Mouse (Mus musculus) thymus, adult 2 months (tissue): ENCODE measurements around the gene Nupl2. TPM values are rescaled to one million over a fixed set of nuclear protein-coding genes. Genes with fewer than 3 reads are reported as not detected.
A peak's percentile ranks its signal among the peaks of the same experiment; 100 is the strongest.

ENCODE experiments used
- DNase-seq: peaks from one replicate; pipeline ENCODE4 v3.0.0; 2021
- H3K27ac ChIP-seq: fragments of 200-500 bp; 2 replicates; pipeline ENCODE4 v1.5.1; 2012; ENCODE audit warnings: low read length, control low read depth; ENCODE audit not compliant: control insufficient read depth, insufficient read depth
- H3K27me3 ChIP-seq: fragments of 200-500 bp; 2 replicates; pipeline ENCODE4 v1.6.1; 2012; ENCODE audit warnings: mild to moderate bottlenecking, low read length, moderate library complexity, mixed read lengths; ENCODE audit not compliant: control insufficient read depth, insufficient read depth
- H3K36me3 ChIP-seq: fragments of 200-500 bp; 2 replicates; pipeline ENCODE4 v1.6.1; 2012; ENCODE audit warnings: mild to moderate bottlenecking, low read length, moderate library complexity; ENCODE audit not compliant: control insufficient read depth, insufficient read depth
- H3K4me1 ChIP-seq: fragments of 200-500 bp; replicated peaks from 2 replicates; pipeline ENCODE4 v1.6.1; 2012; ENCODE audit warnings: low read length; ENCODE audit not compliant: control insufficient read depth, insufficient read depth
- H3K4me3 ChIP-seq: fragments of 200-500 bp; 2 replicates; pipeline ENCODE4 v1.5.1; 2012; ENCODE audit warnings: mild to moderate bottlenecking, low read length, control low read depth, moderate library complexity; ENCODE audit not compliant: control insufficient read depth, insufficient read depth
- CTCF ChIP-seq: fragments of 200-500 bp; IDR thresholded peaks from 2 replicates; pipeline ENCODE4 v1.5.1; 2012; ENCODE audit warnings: mild to moderate bottlenecking, control low read depth, low read length, moderate library complexity, borderline replicate concordance; ENCODE audit not compliant: control insufficient read depth, poor library complexity, insufficient read depth; ENCODE audit errors: extremely low read depth
- POLR2A ChIP-seq: fragments of 200-500 bp; IDR thresholded peaks from 2 replicates; pipeline ENCODE4 v1.6.1; 2012; ENCODE audit warnings: mild to moderate bottlenecking, low read length, control low read depth, moderate library complexity; ENCODE audit not compliant: control insufficient read depth, poor library complexity, insufficient read depth; ENCODE audit errors: extremely low read depth
- WGBS: fragments of 180-500 bp; shearing (Covaris S2); methylation state at CpG from one replicate; pipeline ENCODE4 v1.1.7; 2018; 5-methylcytosine and 5-hydroxymethylcytosine counted together
- polyA plus RNA-seq: library from polyadenylated mRNA; depleted of rRNA; stranded (reverse); fragments of >200 nt; gene quantifications from 2 replicates; pipeline ENCODE4 v1.2.3, GENCODE M21; 2012; rRNA removed

The Nupl2 gene
- 6.0 and 7.1 TPM in 2 replicates for polyA plus RNA-seq

- peak; percentile 90 for DNase-seq
- Histone ChIP-seq H3K27me3 (no peaks in the 10 kb centered on the region), H3K36me3 (no peaks in the 10 kb centered on the region), H3K27ac (no peak within 1 kb of the TSS), H3K4me3 (peak within 1 kb of the TSS; percentile 83), H3K4me1 (no peaks in the 10 kb centered on the region)
- TF ChIP-seq POLR2A (no peak), CTCF (no peak)
- under 1% methylated on average over 52 of the region's 52 CpGs for WGBS
Measured at GRCm38 (mm10) chr5:24164789-24165445, at the start of gene Nupl2. Gene Nupl2, plus strand, starts transcription at chr5:24164963.

GRCm38 (mm10) chr5:24122221-24122620, 42.5 kb upstream of the Nupl2 start:
- Histone ChIP-seq H3K27me3 (no peaks in the 10 kb centered on the region), H3K36me3 (no peaks in the 10 kb centered on the region), H3K4me3 (no peak overlapping the region), H3K4me1 (no peaks in the 10 kb centered on the region), H3K27ac (no peak overlapping the region)
- no peak for DNase-seq
- TF ChIP-seq CTCF = no peak
- TF ChIP-seq POLR2A = no peak
- 94% methylated on average over 2 of the region's 2 CpGs for WGBS

GRCm38 (mm10) chr5:24124175-24124574, 40.6 kb upstream of the Nupl2 start:
- no peak overlapping the region for H3K4me3 ChIP-seq
- H3K27ac ChIP-seq = no peak overlapping the region
- TF ChIP-seq CTCF = no peak
- TF ChIP-seq POLR2A = no peak
- no peaks in the 10 kb centered on the region for H3K27me3 ChIP-seq
- H3K36me3 ChIP-seq = no peaks in the 10 kb centered on the region
- no peak for DNase-seq
- WGBS = 90% methylated on average over 1 of the region's 1 CpGs
- H3K4me1 ChIP-seq = no peaks in the 10 kb centered on the region

- WGBS = 92% methylated on average over 3 of the region's 3 CpGs
- Histone ChIP-seq H3K4me1 (no peaks in the 10 kb centered on the region), H3K36me3 (no peaks in the 10 kb centered on the region), H3K27ac (no peak overlapping the region), H3K4me3 (no peak overlapping the region), H3K27me3 (no peaks in the 10 kb centered on the region)
- TF ChIP-seq CTCF (no peak), POLR2A (no peak)
- no peak for DNase-seq
Measured at GRCm38 (mm10) chr5:24124579-24125276, 40.0 kb upstream of the Nupl2 start.

- no peak overlapping the region for H3K4me3 ChIP-seq
- TF ChIP-seq POLR2A = no peak
- TF ChIP-seq CTCF = no peak
- no peaks in the 10 kb centered on the region for H3K4me1 ChIP-seq
- DNase-seq = no peak
- 94% methylated on average over 1 of the region's 1 CpGs for WGBS
- no peaks in the 10 kb centered on the region for H3K27me3 ChIP-seq
- no peak overlapping the region for H3K27ac ChIP-seq
- no peaks in the 10 kb centered on the region for H3K36me3 ChIP-seq
Measured at GRCm38 (mm10) chr5:24125910-24126636, 38.7 kb upstream of the Nupl2 start.

GRCm38 (mm10) chr5:24126967-24127366, 37.8 kb upstream of the Nupl2 start:
- no peaks in the 10 kb centered on the region for H3K4me1 ChIP-seq
- H3K27ac ChIP-seq = no peak overlapping the region
- DNase-seq = no peak
- WGBS = 91% methylated on average over 4 of the region's 4 CpGs
- TF ChIP-seq POLR2A (no peak), CTCF (no peak)
- no peaks in the 10 kb centered on the region for H3K27me3 ChIP-seq
- H3K4me3 ChIP-seq = no peak overlapping the region
- H3K36me3 ChIP-seq = no peaks in the 10 kb centered on the region
